Mouse (Mus musculus): ENCODE measurements around the gene Tle4. TPM values are rescaled to one million over a fixed set of nuclear protein-coding genes. Genes with fewer than 3 reads are reported as not detected.

The Tle4 gene
- polyA plus RNA-seq, 1 experiment from 2014 or later, result 40.9 TPM

- no peaks in the 10 kb centered on the region for H3K9me3 ChIP-seq (ENCODE audit: control insufficient read depth, low read length)
- 84% methylated on average over 4 of the region's 4 CpGs for WGBS
- H3K27ac ChIP-seq (ENCODE audit: low read length), result no peak overlapping the region
- no peaks in the 10 kb centered on the region for H3K4me1 ChIP-seq (replicated peaks; ENCODE audit: control insufficient read depth, insufficient read depth, low read length)
- no peak for ATAC-seq
- H3K4me2 ChIP-seq (ENCODE audit: low read length), result no peak overlapping the region
- no peak overlapping the region for H3K9ac ChIP-seq (replicated peaks; ENCODE audit: low read depth, low read length)
- H3K4me3 ChIP-seq (replicated peaks; ENCODE audit: low read length), result no peak overlapping the region
- H3K27me3 ChIP-seq (replicated peaks; ENCODE audit: control insufficient read depth, insufficient read depth, low read length), result no peaks in the 10 kb centered on the region
- no peaks in the 10 kb centered on the region for H3K36me3 ChIP-seq (ENCODE audit: control insufficient read depth, insufficient read depth)
Measured at GRCm38 (mm10) chr19:14578016-14578415, 19.8 kb downstream of the Tle4 start.

GRCm38 (mm10) chr19:14576311-14576710 lies 21.5 kb downstream of the Tle4 start:
- no peak overlapping the region for H3K4me2 ChIP-seq (ENCODE audit: low read length)
- no peak overlapping the region for H3K4me3 ChIP-seq (replicated peaks; ENCODE audit: low read length)
- no peaks in the 10 kb centered on the region for H3K9me3 ChIP-seq (ENCODE audit: control insufficient read depth, low read length)
- no peak for ATAC-seq
- H3K27ac ChIP-seq (ENCODE audit: low read length), result no peak overlapping the region
- H3K9ac ChIP-seq (replicated peaks; ENCODE audit: low read depth, low read length), result no peak overlapping the region
- H3K36me3 ChIP-seq (ENCODE audit: control insufficient read depth, insufficient read depth), result no peaks in the 10 kb centered on the region
- H3K27me3 ChIP-seq (replicated peaks; ENCODE audit: control insufficient read depth, insufficient read depth, low read length), result no peaks in the 10 kb centered on the region
- H3K4me1 ChIP-seq (replicated peaks; ENCODE audit: control insufficient read depth, insufficient read depth, low read length), result no peaks in the 10 kb centered on the region

- Histone ChIP-seq H3K9ac (replicated peaks; ENCODE audit: low read depth, low read length) (no peak overlapping the region), H3K4me3 (replicated peaks; ENCODE audit: low read length) (no peak overlapping the region), H3K4me1 (replicated peaks; ENCODE audit: control insufficient read depth, insufficient read depth, low read length) (peaks cover 9% of the 10 kb centered on the region; the same call in 1 of the 2 replicates), H3K27me3 (replicated peaks; ENCODE audit: control insufficient read depth, insufficient read depth, low read length) (0 out of 2 replicates have a peak, but pooled peaks cover 2% of the 10 kb centered on the region), H3K27ac (ENCODE audit: low read length) (no peak overlapping the region), H3K9me3 (ENCODE audit: control insufficient read depth, low read length) (no peaks in the 10 kb centered on the region), H3K36me3 (ENCODE audit: control insufficient read depth, insufficient read depth) (no peaks in the 10 kb centered on the region), H3K4me2 (ENCODE audit: low read length) (no peak overlapping the region)
- no peak for ATAC-seq
Measured at GRCm38 (mm10) chr19:14568879-14569278, 29.0 kb downstream of the Tle4 start.

GRCm38 (mm10) chr19:14567081-14567480 lies 30.8 kb downstream of the Tle4 start:
- no peaks in the 10 kb centered on the region for H3K36me3 ChIP-seq (ENCODE audit: control insufficient read depth, insufficient read depth)
- no peaks in the 10 kb centered on the region for H3K9me3 ChIP-seq (ENCODE audit: control insufficient read depth, low read length)
- 12% methylated on average over 3 of the region's 3 CpGs for WGBS
- peaks cover 9% of the 10 kb centered on the region; the same call in 1 of the 2 replicates for H3K4me1 ChIP-seq (replicated peaks; ENCODE audit: control insufficient read depth, insufficient read depth, low read length)
- 0 out of 2 replicates have a peak, but pooled peaks cover 2% of the 10 kb centered on the region for H3K27me3 ChIP-seq (replicated peaks; ENCODE audit: control insufficient read depth, insufficient read depth, low read length)
- H3K4me2 ChIP-seq (ENCODE audit: low read length), result no peak overlapping the region
- no peak overlapping the region for H3K9ac ChIP-seq (replicated peaks; ENCODE audit: low read depth, low read length)
- H3K4me3 ChIP-seq (replicated peaks; ENCODE audit: low read length), result no peak overlapping the region
- no peak overlapping the region for H3K27ac ChIP-seq (ENCODE audit: low read length)
- peak; percentile 22 for ATAC-seq

- no peak overlapping the region for H3K4me2 ChIP-seq (ENCODE audit: low read length)
- peak; percentile 77 for ATAC-seq
- no peaks in the 10 kb centered on the region for H3K9me3 ChIP-seq (ENCODE audit: control insufficient read depth, low read length)
- no peak overlapping the region for H3K9ac ChIP-seq (replicated peaks; ENCODE audit: low read depth, low read length)
- H3K27ac ChIP-seq (ENCODE audit: low read length), result no peak overlapping the region
- H3K27me3 ChIP-seq (replicated peaks; ENCODE audit: control insufficient read depth, insufficient read depth, low read length), result 0 out of 2 replicates have a peak, but pooled peaks cover 2% of the 10 kb centered on the region
- H3K4me3 ChIP-seq (replicated peaks; ENCODE audit: low read length), result no peak overlapping the region
- WGBS, result 7% methylated on average over 5 of the region's 5 CpGs
- no peaks in the 10 kb centered on the region for H3K36me3 ChIP-seq (ENCODE audit: control insufficient read depth, insufficient read depth)
- peaks cover 9% of the 10 kb centered on the region; the same call in 1 of the 2 replicates for H3K4me1 ChIP-seq (replicated peaks; ENCODE audit: control insufficient read depth, insufficient read depth, low read length)
Measured at GRCm38 (mm10) chr19:14566564-14567021, 31.3 kb downstream of the Tle4 start.

- ATAC-seq, result peak; percentile 38; the same call in 1 of the 2 replicates
Measured at GRCm38 (mm10) chr19:14565424-14566069, 32.3 kb downstream of the Tle4 start.

GRCm38 (mm10) chr19:14563273-14563959 lies 34.4 kb downstream of the Tle4 start:
- Histone ChIP-seq H3K9me3 (ENCODE audit: control insufficient read depth, low read length) (no peaks in the 10 kb centered on the region), H3K4me2 (ENCODE audit: low read length) (no peak overlapping the region), H3K4me1 (replicated peaks; ENCODE audit: control insufficient read depth, insufficient read depth, low read length) (peaks cover 9% of the 10 kb centered on the region; the same call in 1 of the 2 replicates), H3K27ac (ENCODE audit: low read length) (no peak overlapping the region), H3K36me3 (ENCODE audit: control insufficient read depth, insufficient read depth) (no peaks in the 10 kb centered on the region), H3K27me3 (replicated peaks; ENCODE audit: control insufficient read depth, insufficient read depth, low read length) (no peaks in the 10 kb centered on the region), H3K4me3 (replicated peaks; ENCODE audit: low read length) (no peak overlapping the region), H3K9ac (replicated peaks; ENCODE audit: low read depth, low read length) (no peak overlapping the region)
- ATAC-seq, result no peak
- 72% methylated on average over 4 of the region's 4 CpGs for WGBS

More at GRCm38 (mm10) chr19:14565424-14566069, 32.3 kb downstream of the Tle4 start:
- 18% methylated on average over 4 of the region's 4 CpGs for WGBS
- Histone ChIP-seq H3K4me3 (replicated peaks; ENCODE audit: low read length) (no peak overlapping the region), H3K4me1 (replicated peaks; ENCODE audit: control insufficient read depth, insufficient read depth, low read length) (peaks cover 9% of the 10 kb centered on the region; the same call in 1 of the 2 replicates), H3K9ac (replicated peaks; ENCODE audit: low read depth, low read length) (no peak overlapping the region), H3K27ac (ENCODE audit: low read length) (no peak overlapping the region), H3K4me2 (ENCODE audit: low read length) (no peak overlapping the region), H3K27me3 (replicated peaks; ENCODE audit: control insufficient read depth, insufficient read depth, low read length) (0 out of 2 replicates have a peak, but pooled peaks cover 2% of the 10 kb centered on the region), H3K36me3 (ENCODE audit: control insufficient read depth, insufficient read depth) (no peaks in the 10 kb centered on the region), H3K9me3 (ENCODE audit: control insufficient read depth, low read length) (no peaks in the 10 kb centered on the region)

- Histone ChIP-seq H3K4me2 (ENCODE audit: low read length) (no peak overlapping the region), H3K36me3 (ENCODE audit: control insufficient read depth, insufficient read depth) (no peaks in the 10 kb centered on the region), H3K4me3 (replicated peaks; ENCODE audit: low read length) (no peak overlapping the region), H3K27ac (ENCODE audit: low read length) (no peak overlapping the region), H3K9me3 (ENCODE audit: control insufficient read depth, low read length) (no peaks in the 10 kb centered on the region), H3K9ac (replicated peaks; ENCODE audit: low read depth, low read length) (no peak overlapping the region), H3K4me1 (replicated peaks; ENCODE audit: control insufficient read depth, insufficient read depth, low read length) (no peaks in the 10 kb centered on the region), H3K27me3 (replicated peaks; ENCODE audit: control insufficient read depth, insufficient read depth, low read length) (no peaks in the 10 kb centered on the region)
- ATAC-seq, result no peak
- WGBS, result 83% methylated on average over 3 of the region's 3 CpGs
Measured at GRCm38 (mm10) chr19:14547871-14548270, 50.0 kb downstream of the Tle4 start.

GRCm38 (mm10) chr19:14547133-14547842 lies 50.6 kb downstream of the Tle4 start:
- H3K4me1 ChIP-seq (replicated peaks; ENCODE audit: control insufficient read depth, insufficient read depth, low read length), result no peaks in the 10 kb centered on the region
- no peak overlapping the region for H3K9ac ChIP-seq (replicated peaks; ENCODE audit: low read depth, low read length)
- 96% methylated on average over 8 of the region's 8 CpGs for WGBS
- no peak overlapping the region for H3K4me2 ChIP-seq (ENCODE audit: low read length)
- ATAC-seq, result no peak
- H3K27me3 ChIP-seq (replicated peaks; ENCODE audit: control insufficient read depth, insufficient read depth, low read length), result no peaks in the 10 kb centered on the region
- no peaks in the 10 kb centered on the region for H3K9me3 ChIP-seq (ENCODE audit: control insufficient read depth, low read length)
- H3K27ac ChIP-seq (ENCODE audit: low read length), result no peak overlapping the region
- H3K4me3 ChIP-seq (replicated peaks; ENCODE audit: low read length), result no peak overlapping the region
- H3K36me3 ChIP-seq (ENCODE audit: control insufficient read depth, insufficient read depth), result no peaks in the 10 kb centered on the region

Data from forebrain, embryonic 16.5 days (tissue).